Mouse (Mus musculus): Measurements from ENCODE around the gene Syt7. TPM values are rescaled to one million over a fixed set of nuclear protein-coding genes. Genes with fewer than 3 reads are reported as not detected.

The Syt7 gene
- polyA plus RNA-seq, 1 experiment: 10.9 TPM

DNA sequence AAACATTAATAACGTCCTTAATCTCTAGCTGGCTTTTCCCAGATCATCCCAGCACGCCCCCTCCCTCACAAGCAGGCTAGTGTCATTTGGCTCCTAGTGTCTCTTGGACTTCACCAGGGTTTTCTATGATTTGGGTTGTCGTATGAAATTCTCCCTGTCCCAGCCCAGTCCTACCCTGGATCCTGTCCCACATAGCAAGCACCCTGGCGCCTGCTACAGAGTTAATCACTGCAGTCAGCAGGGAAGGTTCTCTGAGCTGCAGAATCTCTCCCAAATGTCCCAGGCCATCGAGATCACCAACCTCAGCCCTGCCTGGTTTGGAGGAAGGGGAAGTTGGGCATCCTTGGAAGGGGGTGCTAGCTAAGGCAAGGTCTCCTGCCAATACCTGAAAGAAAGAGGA, 26.6 kb downstream of the Syt7 start:
- TF ChIP-seq POLR2A (IDR thresholded peaks at IDR 0.05; ENCODE audit: borderline replicate concordance, extremely low read depth, low read depth, low read length) (no peak), CTCF (IDR thresholded peaks at IDR 0.05; ENCODE audit: insufficient read depth, low read length) (no peak)
- 73% methylated on average over 5 of the region's 5 CpGs for WGBS
- H3K4me1 ChIP-seq (ENCODE audit: control insufficient read depth, insufficient read depth, low read length): no peaks in the 10 kb centered on the region
- H3K4me3 ChIP-seq (replicated peaks; ENCODE audit: extremely low read depth, low read depth, low read length): no peak overlapping the region
- DNase-seq: no peak

DNA sequence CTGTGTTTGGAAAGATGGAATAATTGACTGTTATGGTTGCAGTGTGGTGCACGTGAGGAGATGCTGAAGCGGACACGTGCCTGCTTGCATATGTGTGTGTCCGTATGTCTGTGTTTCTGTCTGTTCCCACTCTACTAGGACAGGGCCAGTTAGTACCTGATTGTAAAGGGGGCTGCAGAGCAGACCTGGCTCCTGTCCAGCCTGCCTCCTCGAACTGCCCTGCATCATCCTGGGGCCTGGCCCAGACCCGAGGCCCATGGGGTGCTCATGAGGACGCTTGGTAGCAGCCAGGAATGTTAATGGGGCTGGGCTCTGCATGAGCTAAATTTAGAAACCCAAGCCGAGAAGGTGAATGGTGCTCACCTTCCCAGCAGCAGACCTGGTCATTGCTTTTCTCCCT, 28.0 kb downstream of the Syt7 start:
- no peak for TF ChIP-seq CTCF (IDR thresholded peaks at IDR 0.05; ENCODE audit: insufficient read depth, low read length)
- no peak for TF ChIP-seq POLR2A (IDR thresholded peaks at IDR 0.05; ENCODE audit: borderline replicate concordance, extremely low read depth, low read depth, low read length)
- Histone ChIP-seq H3K4me3 (replicated peaks; ENCODE audit: extremely low read depth, low read depth, low read length) (no peak overlapping the region), H3K4me1 (ENCODE audit: control insufficient read depth, insufficient read depth, low read length) (no peaks in the 10 kb centered on the region)
- DNase-seq: no peak
- 51% methylated on average over 8 of the region's 8 CpGs for WGBS

DNA sequence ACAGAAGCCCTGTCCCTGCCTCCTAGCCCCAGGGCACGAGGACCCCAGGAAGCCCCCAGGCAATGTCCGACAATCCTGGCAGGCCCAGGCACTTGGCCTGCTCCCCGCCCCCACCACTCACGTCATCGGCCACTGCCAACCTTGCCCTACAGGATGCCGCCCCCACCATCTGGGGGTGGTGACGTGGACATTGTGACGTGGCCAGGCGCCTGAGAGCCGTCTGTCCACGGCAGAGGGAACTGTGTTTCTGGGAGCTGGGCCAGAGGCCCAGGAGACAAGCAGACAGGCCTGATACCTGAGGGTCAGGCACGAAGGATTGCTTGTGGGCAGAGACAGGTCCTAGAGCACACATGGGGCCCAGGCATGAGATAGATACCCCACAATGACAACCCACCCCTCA, 28.5 kb downstream of the Syt7 start:
- WGBS: 49% methylated on average over 12 of the region's 12 CpGs
- TF ChIP-seq POLR2A (IDR thresholded peaks at IDR 0.05; ENCODE audit: borderline replicate concordance, extremely low read depth, low read depth, low read length): no peak
- no peak for TF ChIP-seq CTCF (IDR thresholded peaks at IDR 0.05; ENCODE audit: insufficient read depth, low read length)
- no peak overlapping the region for H3K4me3 ChIP-seq (replicated peaks; ENCODE audit: extremely low read depth, low read depth, low read length)
- no peak for DNase-seq
- H3K4me1 ChIP-seq (ENCODE audit: control insufficient read depth, insufficient read depth, low read length): no peaks in the 10 kb centered on the region

DNA sequence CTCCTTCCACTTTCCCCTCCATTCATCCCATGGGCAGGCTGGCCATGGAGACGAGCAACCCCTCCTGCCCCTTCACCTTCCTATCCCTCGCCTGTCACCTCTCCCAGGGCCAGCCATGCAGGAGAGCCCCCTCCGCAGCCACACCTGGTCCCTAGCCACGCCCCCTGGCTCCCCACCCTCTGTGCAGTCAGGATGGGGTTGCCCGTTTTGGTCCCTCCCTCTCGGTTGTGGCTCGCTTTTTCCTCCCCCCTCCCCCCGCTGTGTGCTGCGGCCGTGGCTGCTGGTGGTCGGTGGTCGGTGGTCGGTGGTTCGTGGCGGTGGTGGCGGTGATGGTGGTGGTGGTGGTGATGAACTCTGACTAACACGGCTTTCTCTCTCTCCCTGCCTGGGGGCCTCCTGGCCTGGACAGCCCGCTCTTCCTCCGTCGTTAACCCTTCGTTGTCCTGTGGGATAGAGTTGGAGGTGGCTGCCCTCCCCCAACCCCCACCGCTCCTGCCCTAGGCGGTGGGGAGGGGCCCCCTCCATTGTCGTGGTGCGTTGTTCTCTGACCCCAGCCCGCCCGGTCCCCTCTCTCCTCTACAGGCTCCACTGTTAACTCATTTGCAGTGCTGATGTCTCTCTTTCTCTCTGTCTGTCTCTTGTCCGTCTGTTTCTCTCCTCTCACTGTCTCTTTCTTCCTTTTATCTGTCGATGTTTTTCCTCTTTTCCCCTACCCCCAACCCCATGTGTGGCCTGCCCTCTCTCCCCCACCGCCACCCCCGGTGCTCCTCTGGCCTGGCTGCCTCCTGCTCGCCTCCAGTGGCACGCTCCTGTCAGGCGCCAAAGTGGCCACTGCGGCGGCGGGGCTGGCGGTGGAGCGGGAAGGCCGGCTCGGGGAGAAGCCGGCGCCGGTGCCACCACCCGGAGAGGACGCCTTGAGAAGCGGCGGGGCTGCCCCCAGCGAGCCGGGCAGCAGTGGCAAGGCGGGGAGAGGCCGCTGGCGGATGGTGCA, 33.4 kb downstream of the Syt7 start:
- TF ChIP-seq CTCF (IDR thresholded peaks at IDR 0.05; ENCODE audit: insufficient read depth, low read length) (no peak), POLR2A (IDR thresholded peaks at IDR 0.05; ENCODE audit: borderline replicate concordance, extremely low read depth, low read depth, low read length) (no peak)
- no peaks in the 10 kb centered on the region for H3K4me1 ChIP-seq (ENCODE audit: control insufficient read depth, insufficient read depth, low read length)
- no peak for DNase-seq
- WGBS: 10% methylated on average over 53 of the region's 53 CpGs
- no peak overlapping the region for H3K4me3 ChIP-seq (replicated peaks; ENCODE audit: extremely low read depth, low read depth, low read length)

DNA sequence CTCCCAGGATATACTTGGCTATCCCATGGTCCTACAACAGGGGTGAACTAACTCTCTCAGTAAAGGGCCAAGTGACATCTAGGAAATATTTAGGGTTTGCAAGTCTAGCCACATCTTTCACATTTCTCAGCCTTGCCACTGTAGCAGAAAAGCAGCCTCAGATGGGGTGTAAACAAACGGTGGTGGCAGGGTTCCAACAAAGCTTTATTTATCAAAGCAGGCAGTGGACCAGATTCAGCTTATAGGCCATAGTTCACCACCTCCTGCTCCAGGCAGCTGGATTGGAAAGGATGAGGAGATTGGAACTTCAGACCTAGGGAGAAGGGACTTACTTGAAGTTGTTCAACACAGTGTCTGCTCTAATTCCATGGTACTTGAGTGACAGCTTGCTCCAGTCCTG, 35.9 kb downstream of the Syt7 start:
- WGBS: 38% methylated on average over 1 of the region's 1 CpGs
- TF ChIP-seq POLR2A (IDR thresholded peaks at IDR 0.05; ENCODE audit: borderline replicate concordance, extremely low read depth, low read depth, low read length) (no peak), CTCF (IDR thresholded peaks at IDR 0.05; ENCODE audit: insufficient read depth, low read length) (no peak)
- DNase-seq: no peak
- no peak overlapping the region for H3K4me3 ChIP-seq (replicated peaks; ENCODE audit: extremely low read depth, low read depth, low read length)
- H3K4me1 ChIP-seq (ENCODE audit: control insufficient read depth, insufficient read depth, low read length): no peaks in the 10 kb centered on the region

DNA sequence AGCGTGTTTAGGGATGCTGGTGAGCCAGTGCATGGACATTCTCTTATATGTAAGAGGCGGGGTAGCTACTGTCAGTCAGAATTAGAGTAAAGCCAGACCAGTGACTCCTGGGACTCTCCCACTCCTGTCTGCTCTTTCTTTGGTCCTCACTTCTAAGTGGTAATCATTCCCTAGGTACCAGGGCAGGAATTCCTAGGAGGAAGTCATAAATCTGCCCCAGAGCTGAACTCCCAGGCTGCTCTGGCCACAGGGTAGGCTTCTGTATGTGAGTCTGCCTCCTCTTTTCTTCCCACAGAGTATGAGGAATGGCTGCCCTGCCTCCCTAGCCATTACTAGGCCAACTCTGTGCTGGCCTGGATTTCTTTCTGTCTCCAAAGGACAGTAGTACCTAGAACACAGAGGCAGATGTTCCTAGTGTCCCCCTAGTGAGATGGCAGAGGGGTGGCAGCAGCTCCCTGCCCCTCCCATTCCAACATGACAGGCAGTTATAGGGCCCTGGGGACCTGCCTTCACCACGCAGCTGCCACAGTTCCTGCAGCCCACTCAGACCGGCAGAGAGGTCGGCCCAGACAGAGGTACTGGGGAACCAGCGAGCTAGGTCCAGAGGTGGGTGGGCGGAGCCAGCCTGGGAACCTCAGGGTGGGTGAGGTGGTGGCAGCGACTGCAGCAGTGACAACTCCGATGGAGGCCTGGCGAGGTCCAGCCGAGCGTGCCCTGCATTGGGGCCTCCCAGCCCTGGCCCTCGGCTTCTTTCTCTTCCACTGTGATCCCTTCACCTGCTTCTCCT, 36.8 kb downstream of the Syt7 start:
- no peak for DNase-seq
- Histone ChIP-seq H3K4me3 (replicated peaks; ENCODE audit: extremely low read depth, low read depth, low read length) (no peak overlapping the region), H3K4me1 (ENCODE audit: control insufficient read depth, insufficient read depth, low read length) (no peaks in the 10 kb centered on the region)
- whole genome bisulfite sequencing: 65% methylated on average over 13 of the region's 13 CpGs
- no peak for TF ChIP-seq CTCF (IDR thresholded peaks at IDR 0.05; ENCODE audit: insufficient read depth, low read length)
- no peak for TF ChIP-seq POLR2A (IDR thresholded peaks at IDR 0.05; ENCODE audit: borderline replicate concordance, extremely low read depth, low read depth, low read length)

DNA sequence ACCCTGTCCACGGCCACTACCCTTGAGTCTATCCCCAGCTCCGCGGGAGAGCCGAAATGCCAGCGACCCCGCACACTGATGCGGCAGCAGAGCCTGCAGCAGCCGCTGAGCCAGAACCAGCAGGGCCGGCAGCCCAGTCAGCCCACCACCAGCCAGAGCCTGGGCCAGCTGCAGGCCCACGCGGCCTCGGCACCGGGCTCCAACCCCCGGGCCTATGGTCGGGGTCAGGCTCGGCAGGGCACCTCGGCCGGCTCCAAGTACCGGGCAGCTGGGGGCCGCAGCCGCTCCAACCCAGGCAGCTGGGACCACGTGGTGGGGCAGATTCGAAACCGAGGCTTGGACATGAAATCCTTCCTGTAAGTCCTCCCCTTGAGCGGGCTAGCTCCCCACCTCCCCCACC, 37.4 kb downstream of the Syt7 start:
- TF ChIP-seq POLR2A (IDR thresholded peaks at IDR 0.05; ENCODE audit: borderline replicate concordance, extremely low read depth, low read depth, low read length) (no peak), CTCF (IDR thresholded peaks at IDR 0.05; ENCODE audit: insufficient read depth, low read length) (no peak)
- H3K4me3 ChIP-seq (replicated peaks; ENCODE audit: extremely low read depth, low read depth, low read length): no peak overlapping the region
- no peak for DNase-seq
- H3K4me1 ChIP-seq (ENCODE audit: control insufficient read depth, insufficient read depth, low read length): no peaks in the 10 kb centered on the region
- 62% methylated on average over 25 of the region's 25 CpGs for WGBS

DNA sequence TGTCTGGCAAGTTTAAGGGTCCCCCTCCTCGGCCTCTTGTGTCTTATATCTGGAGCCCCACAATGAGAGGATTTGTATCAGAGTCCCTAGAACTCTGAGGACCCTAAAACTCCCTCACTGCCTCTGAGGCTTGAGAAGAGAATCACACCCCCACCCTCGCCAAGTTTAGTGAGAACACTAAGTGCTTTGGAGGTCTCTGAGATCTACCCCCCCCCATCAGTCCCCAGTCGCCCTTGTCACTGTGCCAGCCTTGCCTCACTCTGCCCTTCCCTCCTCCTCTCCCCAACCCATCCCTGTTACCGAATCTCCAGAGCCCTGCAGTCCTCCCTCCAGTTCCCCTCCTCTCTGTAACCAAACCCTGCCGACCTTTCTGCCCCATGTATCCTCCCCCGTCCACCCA, 37.9 kb downstream of the Syt7 start:
- Histone ChIP-seq H3K4me3 (replicated peaks; ENCODE audit: extremely low read depth, low read depth, low read length) (no peak overlapping the region), H3K4me1 (ENCODE audit: control insufficient read depth, insufficient read depth, low read length) (no peaks in the 10 kb centered on the region)
- 57% methylated on average over 6 of the region's 6 CpGs for WGBS
- DNase-seq: no peak
- TF ChIP-seq CTCF (IDR thresholded peaks at IDR 0.05; ENCODE audit: insufficient read depth, low read length) (no peak), POLR2A (IDR thresholded peaks at IDR 0.05; ENCODE audit: borderline replicate concordance, extremely low read depth, low read depth, low read length) (no peak)

DNA sequence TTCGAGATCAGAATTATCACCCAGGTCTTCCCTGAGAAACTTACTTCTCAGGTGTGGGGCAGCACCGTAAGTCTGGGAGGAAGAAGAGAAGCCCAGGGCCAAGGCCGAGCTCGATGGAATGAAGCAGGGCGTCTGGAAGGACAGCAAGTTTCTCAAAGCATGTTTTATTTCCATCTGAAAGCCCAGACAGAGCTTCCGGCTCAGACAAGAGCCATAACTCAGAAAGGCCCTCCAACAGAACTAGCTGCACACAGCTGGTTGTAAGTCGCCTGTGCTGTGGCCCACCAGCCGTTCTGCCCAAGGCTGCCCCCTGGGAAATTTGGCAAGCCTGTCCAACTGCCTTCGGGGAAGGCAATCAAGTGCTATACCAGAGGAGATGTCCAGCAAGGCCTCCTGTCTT, 38.5 kb downstream of the Syt7 start:
- Histone ChIP-seq H3K4me1 (ENCODE audit: control insufficient read depth, insufficient read depth, low read length) (no peaks in the 10 kb centered on the region), H3K4me3 (replicated peaks; ENCODE audit: extremely low read depth, low read depth, low read length) (no peak overlapping the region)
- no peak for DNase-seq
- no peak for TF ChIP-seq CTCF (IDR thresholded peaks at IDR 0.05; ENCODE audit: insufficient read depth, low read length)
- TF ChIP-seq POLR2A (IDR thresholded peaks at IDR 0.05; ENCODE audit: borderline replicate concordance, extremely low read depth, low read depth, low read length): no peak
- 80% methylated on average over 9 of the region's 9 CpGs for WGBS
